Mouse (Mus musculus) cortical plate, adult 2 months (tissue): Measurements from ENCODE around the gene Megf9.

Experiments
- CTCF ChIP-seq: fragments of 200-500 bp; IDR thresholded peaks from 2 replicates; pipeline ENCODE4 v1.5.1; 2011; ENCODE audit warnings: mild to moderate bottlenecking, control low read depth, low read length; ENCODE audit not compliant: insufficient read depth; ENCODE audit errors: extremely low read depth
- POLR2A ChIP-seq: fragments of 200-500 bp; IDR thresholded peaks from 2 replicates; pipeline ENCODE4 v1.6.1; 2011; ENCODE audit warnings: mild to moderate bottlenecking, low read length, control low read depth; ENCODE audit not compliant: insufficient read depth; ENCODE audit errors: extremely low read depth

DNA sequence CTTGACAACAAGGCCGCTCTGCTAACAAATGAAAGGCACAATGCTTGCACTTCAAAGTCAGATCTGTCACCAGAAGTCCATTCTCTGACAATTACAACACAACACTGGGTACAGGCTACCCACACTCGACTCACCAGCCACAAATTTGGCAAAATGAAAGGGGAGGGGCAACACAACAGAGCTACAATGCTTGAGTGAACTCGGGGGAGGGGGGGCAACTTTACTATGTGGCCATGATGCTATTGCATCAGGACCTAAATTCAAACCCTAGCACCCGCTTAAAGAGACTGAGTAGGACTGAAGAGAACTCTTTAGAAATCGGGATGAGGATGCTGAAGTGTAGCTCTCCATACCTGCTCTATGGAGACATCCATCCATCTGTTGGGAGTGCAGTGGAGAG lies 135.3 kb downstream of the Megf9 start:
- TF ChIP-seq CTCF = no peak
- TF ChIP-seq POLR2A = no peak
